Mouse (Mus musculus) stomach, adult 2 months (tissue): Measurements from ENCODE around the gene Olfr599. TPM values are rescaled to one million over a fixed set of nuclear protein-coding genes. Genes with fewer than 3 reads are reported as not detected.

Experiments used
- polyA plus RNA-seq: library from polyadenylated mRNA; depleted of rRNA; stranded (reverse); fragments of >200 nt; gene quantifications from 2 replicates; pipeline ENCODE4 v1.2.3, GENCODE M21; 2012; rRNA removed

Olfr599 gene
- not detected in 2 replicates for polyA plus RNA-seq

DNA sequence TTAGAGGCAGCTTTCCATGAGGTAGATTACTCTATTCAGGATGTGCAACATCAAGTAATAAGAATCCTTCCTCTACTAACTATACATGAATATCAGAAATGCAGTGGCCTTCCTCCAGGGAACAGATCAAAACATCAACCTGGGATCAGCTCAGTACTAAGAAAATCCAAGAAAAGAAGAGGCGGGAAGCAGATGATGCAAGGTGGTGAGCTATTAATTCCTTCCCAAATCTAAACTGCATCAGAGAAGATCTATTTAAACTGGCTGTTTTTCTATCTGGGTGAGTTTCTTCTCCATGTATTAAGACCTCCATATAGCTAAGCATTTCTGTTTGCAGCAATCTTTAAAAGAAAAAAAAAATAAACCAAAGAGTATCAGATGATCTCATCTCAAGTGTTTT is at the start of gene Olfr599:
TSS of gene Olfr599 (plus strand) at position 301 of the 400 bp plus-strand sequence.

DNA sequence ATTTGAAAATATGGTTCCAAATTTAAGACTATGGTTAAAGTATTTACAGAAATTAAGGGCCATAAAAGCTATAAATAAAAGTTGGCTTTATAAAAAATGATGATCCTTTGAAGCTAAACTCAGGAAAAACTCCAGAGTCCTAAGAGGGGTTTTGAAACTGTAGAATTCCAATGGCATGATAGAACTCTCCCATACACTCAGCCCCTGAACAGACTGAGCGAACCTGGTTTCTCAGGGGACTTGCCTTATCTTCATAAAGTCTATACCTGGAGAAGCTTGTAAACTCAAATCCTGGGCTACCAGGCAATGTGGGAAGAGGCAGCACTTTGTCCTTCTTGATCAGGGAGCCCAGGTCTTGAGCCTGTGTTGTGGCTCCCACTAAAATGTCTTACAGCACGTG is 30.4 kb upstream of the Olfr599 start, which contains the start of gene Olfr596:
TSS of gene Olfr596 (plus strand) at position 301 of the 400 bp plus-strand sequence.

DNA sequence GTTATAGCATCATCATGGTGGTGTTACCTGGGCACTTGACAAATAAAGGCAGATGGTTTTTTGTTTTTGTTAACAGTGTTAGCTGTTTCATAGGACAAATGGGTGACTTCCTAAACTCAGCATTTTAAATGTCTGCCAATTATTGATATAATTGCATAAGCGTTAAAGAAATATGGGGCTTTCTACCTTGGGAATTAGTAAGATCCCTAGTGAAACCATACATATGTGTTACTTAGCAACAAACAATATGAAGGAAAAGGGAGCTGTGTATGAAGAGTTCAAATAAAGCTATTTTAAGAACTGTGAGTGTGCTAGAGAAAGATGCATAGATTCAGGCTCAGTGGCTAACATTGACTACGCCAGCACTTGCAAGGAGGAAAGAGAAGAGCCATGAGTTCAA is 19.7 kb upstream of the Olfr599 start, which contains the start of gene Olfr597:
TSS of gene Olfr597 (plus strand) at position 301 of the 400 bp plus-strand sequence.

DNA sequence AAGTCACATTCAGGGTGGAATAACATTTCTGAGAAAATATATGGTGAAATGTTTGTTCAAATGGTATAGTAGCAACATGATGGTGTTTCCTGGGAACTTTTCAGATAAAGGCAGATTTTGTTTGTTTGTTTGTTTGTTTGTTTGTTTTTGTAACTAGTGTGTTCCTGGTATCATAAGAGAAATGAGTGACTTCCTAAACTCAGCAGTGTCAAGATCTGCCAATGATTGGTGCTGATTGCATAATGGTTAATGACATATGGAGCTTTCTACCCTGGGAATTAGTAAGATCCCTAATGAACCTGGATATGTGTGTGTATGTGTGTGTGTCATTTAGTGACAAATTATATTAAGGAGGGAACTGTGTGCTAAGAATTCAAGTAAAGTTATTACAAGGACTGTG is 12.4 kb upstream of the Olfr599 start, which contains the start of gene Olfr598:
TSS of gene Olfr598 (plus strand) at position 301 of the 400 bp plus-strand sequence.

DNA sequence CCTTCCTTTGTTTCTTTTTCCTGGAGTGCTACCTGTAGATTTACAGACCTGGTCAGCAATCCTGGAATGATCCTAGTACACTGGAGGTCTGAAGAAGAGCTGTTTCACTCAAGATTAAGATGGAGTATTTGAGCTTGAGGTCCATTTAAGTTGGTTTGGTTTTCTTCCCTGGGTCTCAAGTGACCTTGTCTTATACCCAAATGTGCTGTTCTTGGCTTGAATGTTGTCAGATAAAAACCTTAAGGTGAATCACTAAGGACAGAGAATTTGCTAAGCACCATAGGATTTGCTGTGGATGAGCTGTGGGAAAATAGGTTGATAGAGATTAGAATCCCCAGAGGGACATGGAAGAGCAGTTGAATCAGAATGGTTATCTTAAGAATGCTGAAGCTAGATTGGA is 13.9 kb downstream of the Olfr599 start, which contains the start of gene Olfr600:
TSS of gene Olfr600 (minus strand) at position 101 of the 400 bp plus-strand sequence.

DNA sequence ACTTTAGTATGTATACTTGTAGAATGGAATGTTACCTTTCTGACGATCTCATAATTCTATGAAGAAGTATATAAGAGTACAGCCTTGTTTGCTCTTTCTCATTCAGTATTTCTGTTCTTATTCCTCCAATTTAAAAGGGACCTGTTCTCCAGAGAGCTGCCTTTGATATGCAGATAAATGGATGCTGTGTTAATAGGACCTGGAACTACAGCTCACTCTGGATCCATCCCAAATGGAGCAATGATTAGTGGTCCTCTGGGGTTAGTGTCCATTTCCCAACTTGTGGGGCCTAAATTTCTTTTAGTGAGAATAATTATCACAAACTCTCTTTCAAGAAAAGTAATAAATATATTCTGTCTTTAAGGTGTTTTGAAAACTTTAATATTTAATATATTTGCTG is 26.8 kb downstream of the Olfr599 start, which contains the start of gene Olfr601:
TSS of gene Olfr601 (minus strand) at position 101 of the 400 bp plus-strand sequence.

DNA sequence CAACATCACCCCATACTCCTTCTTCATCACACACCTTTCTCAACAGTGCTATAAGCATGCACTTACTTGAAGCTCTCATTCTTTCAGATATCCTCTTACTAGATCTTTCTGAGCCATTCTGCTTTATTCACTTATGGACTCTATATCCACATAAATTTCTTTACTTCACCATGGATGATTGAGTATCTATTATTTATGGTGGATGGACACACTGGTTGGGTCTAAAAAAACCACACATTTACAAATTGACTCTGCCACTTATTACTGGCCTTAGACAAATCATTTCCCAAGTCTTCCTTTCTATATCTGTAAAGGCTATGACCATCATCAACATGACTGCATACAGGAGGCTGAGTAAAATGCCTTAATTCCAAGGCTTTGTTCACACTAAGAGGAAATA is 50.4 kb downstream of the Olfr599 start, which contains the start of gene Olfr603:
TSS of gene Olfr603 (minus strand) at position 101 of the 400 bp plus-strand sequence.

Other genes starting within 250 kb of the Olfr599 start
- gene Olfr585, start 238.2 kb upstream of the Olfr599 start, polyA plus RNA-seq: not detected in 2 replicates
- not detected in 2 replicates for gene Olfr586, start 210.3 kb upstream of the Olfr599 start, polyA plus RNA-seq
- gene Olfr588-ps1, start 195.0 kb upstream of the Olfr599 start, polyA plus RNA-seq: not detected in 2 replicates
- not detected in 2 replicates for gene Olfr589, start 179.6 kb upstream of the Olfr599 start, polyA plus RNA-seq
- not detected in 2 replicates for gene Olfr591, start 157.6 kb upstream of the Olfr599 start, polyA plus RNA-seq
- not detected in 2 replicates for gene Olfr592, start 151.1 kb upstream of the Olfr599 start, polyA plus RNA-seq
- gene Olfr593, start 124.1 kb upstream of the Olfr599 start, polyA plus RNA-seq: not detected in 2 replicates
- not detected in 2 replicates for gene Olfr594, start 118.9 kb upstream of the Olfr599 start, polyA plus RNA-seq
- not detected in 2 replicates for gene Usp17ld, start 83.4 kb upstream of the Olfr599 start, polyA plus RNA-seq
- gene Olfr596, start 30.3 kb upstream of the Olfr599 start, polyA plus RNA-seq: not detected in 2 replicates
- gene Olfr597, start 19.6 kb upstream of the Olfr599 start, polyA plus RNA-seq: not detected in 2 replicates
- gene Olfr598, start 12.3 kb upstream of the Olfr599 start, polyA plus RNA-seq: not detected in 2 replicates
- not detected in 2 replicates for gene Olfr600, start 13.8 kb downstream of the Olfr599 start, polyA plus RNA-seq
- not detected in 2 replicates for gene Olfr601, start 26.7 kb downstream of the Olfr599 start, polyA plus RNA-seq
- gene Olfr603, start 50.3 kb downstream of the Olfr599 start, polyA plus RNA-seq: not detected in 2 replicates
- gene Usp17lc, start 79.2 kb downstream of the Olfr599 start, polyA plus RNA-seq: not detected in 2 replicates
- gene Olfr605, start 109.5 kb downstream of the Olfr599 start, polyA plus RNA-seq: not detected in 2 replicates
- not detected in 2 replicates for gene Olfr606, start 113.1 kb downstream of the Olfr599 start, polyA plus RNA-seq
- gene Olfr607, start 128.2 kb downstream of the Olfr599 start, polyA plus RNA-seq: not detected in 2 replicates
- not detected in 2 replicates for gene Olfr608, start 134.0 kb downstream of the Olfr599 start, polyA plus RNA-seq
- gene Olfr609, start 162.1 kb downstream of the Olfr599 start, polyA plus RNA-seq: not detected in 2 replicates
- gene Olfr610, start 176.2 kb downstream of the Olfr599 start, polyA plus RNA-seq: not detected in 2 replicates
- not detected in 2 replicates for gene Olfr611, start 184.9 kb downstream of the Olfr599 start, polyA plus RNA-seq
- not detected in 2 replicates for gene Olfr612, start 206.8 kb downstream of the Olfr599 start, polyA plus RNA-seq
- gene Olfr613, start 212.2 kb downstream of the Olfr599 start, polyA plus RNA-seq: not detected in 2 replicates
- not detected in 2 replicates for gene Olfr615, start 220.2 kb downstream of the Olfr599 start, polyA plus RNA-seq
- not detected in 2 replicates for gene Olfr616, start 233.2 kb downstream of the Olfr599 start, polyA plus RNA-seq
- not detected in 2 replicates for gene Olfr617, start 237.1 kb downstream of the Olfr599 start, polyA plus RNA-seq